Mouse (Mus musculus) heart, embryonic 14.5 days (tissue): ENCODE results near the gene Gipc1. TPM values are rescaled to one million over a fixed set of nuclear protein-coding genes. Genes with fewer than 3 reads are reported as not detected.

ENCODE experiments used
- ATAC-seq: fragments of 200-750 bp; cut with Nextera tagmentation; 2 replicates; pipeline ENCODE4 v1.8.0; 2017; ENCODE audit warnings: low read depth, moderate TSS enrichment; ENCODE audit not compliant: insufficient number of reproducible peaks, insufficient read depth, low FRiP score
- H3K27ac ChIP-seq, 2 experiments: fragments of 200-500 bp in 1 of 2; fragments of 300-500 bp in 1 of 2; sonication (generic) in 1 of 2; replicated peaks in 1 of 2; 2 replicates each; pipeline ENCODE4 v1.5.1; 2012 to 2014; ENCODE audit warnings: low read depth in 2 of 2, low read length in 2 of 2, control low read depth in 1 of 2, mild to moderate bottlenecking in 1 of 2, mixed read lengths in 1 of 2; ENCODE audit not compliant: control insufficient read depth in 1 of 2, insufficient read depth in 1 of 2
- H3K27me3 ChIP-seq: fragments of 300-500 bp; sonication (generic); 2 replicates; pipeline ENCODE4 v1.6.1; 2014; ENCODE audit warnings: mild to moderate bottlenecking, low read length, control low read depth; ENCODE audit not compliant: control insufficient read depth, insufficient read depth
- H3K36me3 ChIP-seq: fragments of 300-500 bp; sonication (generic); 2 replicates; pipeline ENCODE4 v1.6.1; 2014; ENCODE audit warnings: mild to moderate bottlenecking, control low read depth, low read length, mixed read lengths; ENCODE audit not compliant: control insufficient read depth, insufficient read depth
- H3K4me1 ChIP-seq, 2 experiments: fragments of 200-500 bp in 1 of 2; fragments of 300-500 bp in 1 of 2; sonication (generic) in 1 of 2; 2 replicates each; pipeline ENCODE4 v1.6.1; 2012 to 2014; ENCODE audit warnings: low read length in 2 of 2, control low read depth in 1 of 2, mixed read lengths in 1 of 2; ENCODE audit not compliant: control insufficient read depth in 2 of 2, insufficient read depth in 2 of 2
- H3K4me2 ChIP-seq: fragments of 300-500 bp; sonication (generic); 2 replicates; pipeline ENCODE4 v1.6.1; 2014; ENCODE audit warnings: mild to moderate bottlenecking, low read length
- H3K4me3 ChIP-seq, 2 experiments: fragments of 200-500 bp in 1 of 2; fragments of 300-500 bp in 1 of 2; sonication (generic) in 1 of 2; 2 replicates each; pipeline ENCODE4 v1.5.1; 2012 to 2014; ENCODE audit warnings: low read length in 2 of 2, mild to moderate bottlenecking in 2 of 2, control low read depth in 1 of 2, low read depth in 1 of 2, moderate library complexity in 1 of 2; ENCODE audit not compliant: control insufficient read depth in 1 of 2, insufficient read depth in 1 of 2
- H3K9ac ChIP-seq: fragments of 300-500 bp; sonication (generic); 2 replicates; pipeline ENCODE4 v1.6.1; 2014; ENCODE audit warnings: mild to moderate bottlenecking, low read length
- H3K9me3 ChIP-seq: fragments of 300-500 bp; sonication (generic); 2 replicates; pipeline ENCODE4 v1.6.1; 2016; ENCODE audit warnings: low read length, control low read depth; ENCODE audit not compliant: control insufficient read depth
- WGBS: fragments of 180-500 bp; shearing (Covaris S2); extraction: QIAGEN DNeasy Blood & Tissue Kit; methylation state at CpG from one replicate; pipeline ENCODE4 v1.1.7; 2014; 5-methylcytosine and 5-hydroxymethylcytosine counted together
- polyA plus RNA-seq: library from polyadenylated mRNA; unstranded; fragments of >200 nt; fragmentation: Nextera tagmentation; extraction: Ambion mirVana; gene quantifications from 2 replicates; pipeline ENCODE4 v1.2.1, GENCODE M21; 2014

Gipc1 gene
- polyA plus RNA-seq, 1 experiment from 2014 or later: 139 TPM

DNA sequence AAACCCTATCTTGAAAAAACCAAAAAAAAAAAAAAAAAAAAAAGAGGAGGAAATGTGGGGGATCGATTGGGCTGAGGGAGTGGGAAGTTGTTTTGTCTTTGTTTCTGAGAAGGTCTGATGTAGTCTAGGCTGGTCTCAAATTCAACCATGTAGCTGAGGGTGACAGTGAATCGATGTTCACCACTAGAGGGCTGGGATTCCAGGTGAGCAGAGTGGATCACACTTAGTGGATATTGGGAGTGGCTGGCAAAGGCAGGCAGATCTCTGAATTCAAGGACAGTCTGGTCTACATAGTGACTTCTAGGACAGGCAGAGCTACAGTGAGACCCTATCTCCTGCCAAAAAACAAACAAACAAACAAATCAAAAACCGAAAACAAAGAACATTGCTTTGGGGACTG is 27.7 kb upstream of the Gipc1 start:
- peaks cover 3% of the 10 kb centered on the region in 2 experiments; a peak in 1 of 4 replicates for H3K4me1 ChIP-seq
- H3K27ac ChIP-seq: no peak overlapping the region
- no peak overlapping the region for H3K4me2 ChIP-seq
- no peak for ATAC-seq
- no peak overlapping the region for H3K4me3 ChIP-seq
- H3K36me3 ChIP-seq: no peaks in the 10 kb centered on the region
- H3K9me3 ChIP-seq: no peaks in the 10 kb centered on the region
- no peaks in the 10 kb centered on the region for H3K27me3 ChIP-seq
- H3K9ac ChIP-seq: no peak overlapping the region
- WGBS: 30% methylated on average over 3 of the region's 3 CpGs

DNA sequence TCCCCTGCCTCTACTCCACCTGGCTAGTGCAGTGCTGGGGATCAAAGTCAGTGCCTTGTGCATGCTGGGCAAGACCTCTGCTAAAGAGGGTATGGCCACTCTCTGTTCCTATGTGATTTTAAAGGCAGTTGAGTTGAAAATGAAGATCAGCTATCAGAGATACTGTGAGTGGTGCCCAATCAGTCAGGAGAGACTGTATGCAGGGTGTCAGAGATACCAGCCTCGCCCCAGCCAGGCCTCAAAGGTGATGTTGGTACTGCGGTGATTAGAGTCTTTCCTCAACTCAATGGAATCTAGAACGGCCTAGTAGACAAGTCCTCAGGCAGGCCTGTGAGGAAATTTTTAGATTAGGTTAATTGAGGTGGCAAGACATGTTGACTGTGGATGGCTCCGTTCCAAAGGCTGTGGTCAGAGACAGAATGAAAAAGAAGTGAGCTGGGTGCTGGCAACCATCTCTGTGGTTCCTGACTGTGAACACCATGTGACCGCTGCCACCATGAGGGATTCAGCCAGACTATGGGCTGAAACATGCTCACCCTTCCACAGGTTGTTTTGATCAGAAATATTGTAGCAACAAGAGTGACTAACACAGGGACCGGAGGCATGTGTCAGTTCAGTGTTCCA is 26.7 kb upstream of the Gipc1 start:
- H3K4me3 ChIP-seq: no peak overlapping the region
- H3K4me1 ChIP-seq: peaks cover 3% of the 10 kb centered on the region in 2 experiments; a peak in 1 of 4 replicates
- H3K4me2 ChIP-seq: no peak overlapping the region
- H3K27ac ChIP-seq: no peak overlapping the region
- H3K9ac ChIP-seq: no peak overlapping the region
- no peak for ATAC-seq
- H3K27me3 ChIP-seq: no peaks in the 10 kb centered on the region
- H3K9me3 ChIP-seq: no peaks in the 10 kb centered on the region
- H3K36me3 ChIP-seq: no peaks in the 10 kb centered on the region
- WGBS: 79% methylated on average over 6 of the region's 6 CpGs

DNA sequence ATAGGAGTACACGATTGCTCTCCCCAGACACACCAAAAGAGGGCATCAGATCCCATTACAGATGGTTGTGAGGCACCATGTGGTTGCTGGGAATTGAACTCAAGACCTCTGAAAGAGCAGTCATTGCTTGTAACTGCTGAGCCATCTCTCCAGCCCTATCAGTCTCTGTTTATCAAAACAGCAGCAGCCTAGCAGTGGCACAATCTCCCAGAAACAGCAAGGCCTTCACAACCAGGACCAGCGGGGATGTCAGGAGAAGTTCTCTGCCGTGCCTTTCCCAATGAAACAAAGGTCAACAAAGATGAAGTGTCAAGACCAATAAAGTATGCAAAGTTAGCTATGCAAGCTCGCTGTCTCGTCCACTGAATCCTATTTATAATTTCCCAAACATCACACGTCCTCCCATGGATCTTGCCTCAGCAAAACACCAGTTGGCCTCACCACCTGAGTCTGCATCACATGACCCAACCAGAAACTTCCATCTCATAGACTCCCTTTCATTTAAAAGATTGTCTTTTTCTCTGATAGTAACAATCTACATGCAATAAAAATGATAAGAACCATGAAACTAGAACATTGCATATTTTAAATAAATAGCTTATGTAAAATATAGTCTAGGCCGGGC is 20.3 kb upstream of the Gipc1 start:
- Histone ChIP-seq H3K27me3 (no peaks in the 10 kb centered on the region), H3K9me3 (0 out of 2 replicates have a peak, but pooled peaks cover 8% of the 10 kb centered on the region), H3K4me2 (no peak overlapping the region), H3K36me3 (no peaks in the 10 kb centered on the region), H3K9ac (no peak overlapping the region), H3K4me3 (no peak overlapping the region), H3K27ac (no peak overlapping the region), H3K4me1 (no peaks in the 10 kb centered on the region)
- no peak for ATAC-seq
- WGBS: 81% methylated on average over 7 of the region's 7 CpGs

DNA sequence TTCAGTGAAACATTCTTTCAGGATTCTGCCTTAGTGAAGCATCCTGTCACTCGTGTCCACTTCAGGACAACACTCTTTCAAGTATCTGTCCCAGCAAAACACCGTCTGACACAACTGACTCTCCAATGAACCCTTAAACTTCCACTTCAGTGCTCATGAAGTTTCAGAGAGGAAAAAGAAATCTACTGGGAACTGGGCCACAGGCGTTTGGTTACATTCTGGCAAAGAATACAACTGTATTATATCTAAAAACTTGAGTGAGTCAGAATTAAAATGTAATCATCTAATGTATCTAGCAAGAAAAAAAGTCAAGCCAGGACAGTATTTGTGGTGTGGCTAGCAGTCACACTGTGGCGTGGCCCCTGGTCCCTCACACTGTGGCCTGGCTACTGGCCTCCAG is 13.6 kb upstream of the Gipc1 start:
- Histone ChIP-seq H3K36me3 (no peaks in the 10 kb centered on the region), H3K27me3 (no peaks in the 10 kb centered on the region), H3K4me2 (no peak overlapping the region), H3K27ac (no peak overlapping the region), H3K4me1 (no peaks in the 10 kb centered on the region), H3K4me3 (no peak overlapping the region), H3K9me3 (0 out of 2 replicates have a peak, but pooled peaks cover 8% of the 10 kb centered on the region), H3K9ac (no peak overlapping the region)
- no peak for ATAC-seq
- 57% methylated on average over 4 of the region's 4 CpGs for WGBS

DNA sequence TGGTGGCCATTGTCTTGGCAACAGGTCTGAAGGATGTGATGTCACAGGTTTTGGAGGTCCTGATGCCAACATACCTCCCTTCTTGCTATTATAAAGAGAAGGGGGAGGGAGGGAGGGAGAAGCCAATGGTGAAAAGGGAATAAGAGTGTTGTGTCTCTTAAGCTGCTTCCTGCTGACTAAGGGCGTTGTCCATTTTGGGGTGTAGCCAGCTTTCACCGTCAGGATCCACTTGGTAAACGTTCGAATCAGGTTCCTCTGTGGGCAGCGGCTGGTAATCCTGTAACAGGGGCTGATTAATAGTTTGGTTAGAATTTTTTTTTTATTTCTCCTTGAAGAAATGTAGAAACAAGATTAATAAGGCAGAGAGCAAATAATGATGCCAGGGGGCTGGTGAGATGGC is 12.8 kb upstream of the Gipc1 start:
- Histone ChIP-seq H3K4me1 (no peaks in the 10 kb centered on the region), H3K9ac (no peak overlapping the region), H3K4me2 (no peak overlapping the region), H3K27me3 (no peaks in the 10 kb centered on the region), H3K27ac (no peak overlapping the region), H3K4me3 (no peak overlapping the region), H3K9me3 (0 out of 2 replicates have a peak, but pooled peaks cover 8% of the 10 kb centered on the region), H3K36me3 (no peaks in the 10 kb centered on the region)
- no peak for ATAC-seq
- WGBS: 70% methylated on average over 5 of the region's 5 CpGs

DNA sequence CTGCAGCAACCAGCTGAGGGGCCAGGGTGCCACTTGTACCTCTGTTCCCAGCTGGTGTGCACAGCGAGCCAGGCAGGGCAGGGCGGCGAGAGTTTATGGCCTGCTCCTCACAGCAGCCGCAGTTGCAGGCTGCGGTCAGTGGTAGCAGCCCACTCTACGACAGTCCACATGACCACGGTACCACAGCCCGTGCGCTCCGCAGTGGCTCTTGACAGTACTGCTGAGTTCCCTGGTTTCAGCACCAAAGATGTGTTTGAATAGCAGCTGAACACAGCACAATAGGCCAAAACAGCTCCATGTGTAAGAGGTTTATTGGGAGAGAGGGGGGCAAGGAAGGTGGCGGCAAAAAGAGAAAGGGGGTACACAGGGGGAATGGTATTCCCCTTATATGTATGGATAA is 5.0 kb upstream of the Gipc1 start:
- no peak overlapping the region for H3K9ac ChIP-seq
- H3K36me3 ChIP-seq: no peaks in the 10 kb centered on the region
- no peak for ATAC-seq
- no peak overlapping the region for H3K4me3 ChIP-seq
- WGBS: 92% methylated on average over 11 of the region's 11 CpGs
- H3K4me1 ChIP-seq: peaks cover 3 to 4% of the 10 kb centered on the region in 2 experiments
- no peaks in the 10 kb centered on the region for H3K9me3 ChIP-seq
- H3K4me2 ChIP-seq: no peak overlapping the region
- no peak overlapping the region for H3K27ac ChIP-seq
- H3K27me3 ChIP-seq: no peaks in the 10 kb centered on the region

DNA sequence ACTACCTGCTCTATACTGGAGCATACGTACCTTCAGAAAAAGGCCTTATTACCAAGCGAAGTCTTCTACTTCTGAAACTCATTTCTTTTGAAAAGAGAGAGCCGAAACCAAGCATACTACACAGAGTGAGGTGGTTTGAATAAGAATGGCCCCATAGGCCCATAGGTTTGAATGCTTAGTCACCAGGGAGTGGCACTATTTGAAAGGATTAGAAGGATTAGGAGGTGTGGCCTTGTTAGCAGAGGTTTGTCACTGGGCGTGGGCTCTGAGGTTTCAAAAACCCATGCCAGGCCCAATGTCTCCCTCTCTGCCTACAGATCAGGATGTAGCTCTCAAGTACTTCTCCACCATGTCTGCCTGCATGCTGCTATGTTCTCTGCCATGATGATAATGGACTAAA is 4.4 kb upstream of the Gipc1 start:
- H3K27me3 ChIP-seq: no peaks in the 10 kb centered on the region
- no peak for ATAC-seq
- H3K4me2 ChIP-seq: no peak overlapping the region
- no peaks in the 10 kb centered on the region for H3K36me3 ChIP-seq
- WGBS: 91% methylated on average over 4 of the region's 4 CpGs
- H3K9me3 ChIP-seq: no peaks in the 10 kb centered on the region
- no peak overlapping the region for H3K4me3 ChIP-seq
- no peak overlapping the region for H3K9ac ChIP-seq
- no peak overlapping the region for H3K27ac ChIP-seq
- H3K4me1 ChIP-seq: peaks cover 3 to 4% of the 10 kb centered on the region in 2 experiments

DNA sequence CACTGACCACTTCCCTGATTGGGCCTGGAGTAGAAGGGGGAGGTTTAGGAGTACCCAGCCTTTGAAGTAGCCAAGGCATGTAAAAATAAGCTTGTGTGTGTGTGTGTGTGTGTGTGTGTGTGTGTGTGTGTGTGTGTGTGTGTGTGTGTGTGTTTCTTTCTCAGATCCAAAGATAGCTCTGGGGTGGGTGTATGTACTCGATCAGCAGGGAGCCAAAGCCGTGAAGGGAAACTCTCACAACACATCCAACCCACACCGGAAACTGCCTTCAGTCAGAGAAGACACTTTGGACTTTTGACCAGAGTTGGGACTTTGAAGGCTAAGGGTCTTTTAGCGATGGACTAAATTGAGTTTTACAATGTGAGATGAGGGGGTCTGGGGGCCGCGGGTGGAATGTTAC is 2.8 kb upstream of the Gipc1 start:
- Histone ChIP-seq H3K27ac (no peak overlapping the region), H3K4me1 (peaks cover 9 to 12% of the 10 kb centered on the region in 2 experiments), H3K36me3 (no peaks in the 10 kb centered on the region; the same call in 1 of the 2 replicates), H3K4me3 (no peak overlapping the region), H3K4me2 (no peak overlapping the region), H3K9me3 (no peaks in the 10 kb centered on the region), H3K27me3 (no peaks in the 10 kb centered on the region), H3K9ac (no peak overlapping the region)
- WGBS: 89% methylated on average over 6 of the region's 6 CpGs
- no peak for ATAC-seq
